Mouse (Mus musculus): ENCODE measurements around the gene Commd7. TPM values are rescaled to one million over a fixed set of nuclear protein-coding genes. Genes with fewer than 3 reads are reported as not detected.
"Not testable (repeated sequence)": the region's sequence is repeated elsewhere in the genome, so short reads cannot be mapped to it uniquely, and the experiment has no call there.

Commd7 gene
- 29.2 and 31.3 TPM in 2 replicates for polyA plus RNA-seq (2012; rRNA removed)

DNA sequence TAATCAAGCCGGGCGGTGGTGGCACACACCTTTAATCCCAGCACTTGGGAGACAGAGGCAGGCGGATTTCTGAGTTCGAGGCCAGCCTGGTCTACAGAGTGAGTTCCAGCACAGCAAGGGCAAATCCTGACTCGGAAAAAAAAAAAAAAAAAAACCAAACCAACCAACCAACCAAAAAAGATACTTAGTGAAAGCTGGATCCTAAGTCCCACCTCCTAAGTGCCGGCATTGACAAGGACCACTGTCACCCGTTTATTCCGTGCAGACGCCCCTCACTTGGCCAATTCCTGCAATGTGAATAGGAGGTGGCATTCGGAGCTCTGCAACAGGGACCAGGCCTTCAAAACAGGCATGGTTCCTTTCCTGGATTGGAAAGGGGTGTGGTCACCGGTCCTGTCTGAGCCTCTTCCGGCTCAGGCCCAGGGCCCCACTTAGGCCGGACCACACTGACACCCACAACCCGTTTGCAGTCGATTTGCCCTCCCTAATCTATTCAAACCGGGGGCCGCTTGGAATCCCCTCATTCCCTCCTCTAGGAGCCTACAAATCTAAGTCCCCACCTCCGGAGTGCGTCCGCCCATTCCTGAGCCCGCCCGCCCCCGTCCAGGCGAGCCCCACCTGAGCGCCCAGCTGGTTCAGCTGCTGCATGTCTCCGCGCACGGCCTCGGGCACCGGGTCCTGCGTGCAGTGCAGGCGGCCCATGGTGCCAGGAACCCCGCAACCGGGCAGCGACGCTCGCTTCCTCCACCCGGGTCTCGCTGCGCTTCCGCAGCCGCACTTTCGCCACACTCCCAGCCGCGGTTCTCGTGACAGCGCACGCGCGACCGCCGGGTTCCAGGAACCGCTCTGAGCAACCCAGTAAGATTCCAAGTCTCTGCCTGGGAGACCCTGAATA, at the start of gene Commd7:
TSS of gene Commd7 (minus strand) at position 806 of the 895 bp plus-strand sequence.
- Histone ChIP-seq H3K27ac (ENCODE audit: insufficient read depth, low read length) (peak within 1 kb of the TSS; percentile 4; the same call in 1 of the 2 replicates), H3K4me3 (ENCODE audit: insufficient read depth, low read length) (peak within 1 kb of the TSS; percentile 75), H3K4me1 (ENCODE audit: control insufficient read depth, insufficient read depth, low read length) (peaks cover 3% of the 10 kb centered on the region; the same call in 1 of the 2 replicates)
- TF ChIP-seq POLR2A (IDR thresholded peaks at IDR 0.05; ENCODE audit: extremely low read depth, insufficient read depth, low read length): peak; percentile 54; the same call in 1 of the 2 replicates
- no peak for TF ChIP-seq CTCF (IDR thresholded peaks at IDR 0.05; ENCODE audit: extremely low read depth, insufficient read depth, low read length)

DNA sequence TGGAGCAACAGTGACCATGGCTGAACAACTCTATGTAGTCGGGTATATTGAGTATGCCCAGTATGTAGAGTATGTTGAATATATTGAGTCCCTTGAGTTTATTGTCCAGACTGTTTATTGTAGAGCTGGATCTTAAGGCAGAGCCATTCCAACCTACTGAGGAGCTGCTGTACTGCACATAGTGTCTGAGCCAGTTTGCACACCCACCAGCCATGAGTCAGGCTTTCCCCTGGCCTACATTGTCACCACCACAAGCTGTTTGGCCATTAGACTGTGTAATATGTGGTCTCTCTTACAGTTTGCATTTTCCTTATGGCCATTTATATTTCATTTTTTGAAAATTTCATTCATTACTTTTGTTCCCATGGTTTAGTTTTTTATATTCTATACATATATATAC, 47.4 kb upstream of the Commd7 start:
- Histone ChIP-seq H3K4me1 (ENCODE audit: control insufficient read depth, insufficient read depth, low read length) (no peaks in the 10 kb centered on the region), H3K27ac (ENCODE audit: insufficient read depth, low read length) (no peak overlapping the region), H3K4me3 (ENCODE audit: insufficient read depth, low read length) (no peak overlapping the region)
- TF ChIP-seq POLR2A (IDR thresholded peaks at IDR 0.05; ENCODE audit: extremely low read depth, insufficient read depth, low read length): no peak
- TF ChIP-seq CTCF (IDR thresholded peaks at IDR 0.05; ENCODE audit: extremely low read depth, insufficient read depth, low read length): no peak

GRCm38 (mm10) chr2:153677550-153677949, 45.0 kb upstream of the Commd7 start:
- Histone ChIP-seq H3K27ac (ENCODE audit: insufficient read depth, low read length) (no peak overlapping the region), H3K4me1 (ENCODE audit: control insufficient read depth, insufficient read depth, low read length) (no peaks in the 10 kb centered on the region), H3K4me3 (ENCODE audit: insufficient read depth, low read length) (no peak overlapping the region)
- TF ChIP-seq POLR2A (IDR thresholded peaks at IDR 0.05; ENCODE audit: extremely low read depth, insufficient read depth, low read length) (no peak), CTCF (IDR thresholded peaks at IDR 0.05; ENCODE audit: extremely low read depth, insufficient read depth, low read length) (no peak)

DNA sequence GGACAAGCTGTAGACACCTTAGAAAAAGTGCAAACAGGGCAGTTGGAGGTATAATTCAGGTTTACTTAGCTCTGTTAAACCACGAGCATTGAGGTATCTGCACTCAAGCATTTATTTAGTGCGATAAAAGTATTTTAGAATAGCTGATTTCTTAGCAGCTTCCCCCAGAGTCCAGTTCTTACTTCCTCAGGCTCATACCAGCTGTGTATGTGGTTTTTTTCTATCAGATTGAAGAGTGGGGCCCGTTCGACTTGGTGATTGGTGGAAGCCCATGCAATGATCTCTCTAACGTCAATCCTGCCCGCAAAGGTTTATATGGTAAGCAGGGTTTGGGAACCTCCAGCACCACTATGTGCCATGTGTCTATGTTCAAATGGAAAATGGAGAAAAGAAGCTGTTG, 44.4 kb upstream of the Commd7 start:
- H3K4me1 ChIP-seq (ENCODE audit: control insufficient read depth, insufficient read depth, low read length): no peaks in the 10 kb centered on the region
- no peak overlapping the region for H3K27ac ChIP-seq (ENCODE audit: insufficient read depth, low read length)
- TF ChIP-seq CTCF (IDR thresholded peaks at IDR 0.05; ENCODE audit: extremely low read depth, insufficient read depth, low read length) (no peak), POLR2A (IDR thresholded peaks at IDR 0.05; ENCODE audit: extremely low read depth, insufficient read depth, low read length) (no peak)
- H3K4me3 ChIP-seq (ENCODE audit: insufficient read depth, low read length): no peak overlapping the region

DNA sequence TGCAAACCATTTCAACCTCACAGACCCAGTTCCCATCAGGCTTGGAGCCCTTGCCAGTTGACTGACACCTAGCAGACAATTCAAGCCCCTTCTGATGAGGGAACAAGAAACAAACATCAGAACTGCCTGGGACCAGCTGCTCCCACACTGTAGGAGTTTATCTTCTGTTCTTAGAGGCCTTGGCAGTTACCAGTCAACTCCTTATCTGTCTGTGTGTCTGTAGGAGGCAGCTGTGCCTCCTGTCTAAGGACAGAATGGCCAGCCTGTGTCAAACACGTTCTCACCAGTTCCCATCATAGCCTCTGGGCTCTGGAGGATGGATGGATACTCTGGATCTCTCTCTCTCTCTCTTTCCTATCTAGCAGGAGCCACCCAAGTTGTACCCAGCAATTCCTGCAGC, 42.8 kb upstream of the Commd7 start:
- not testable (repeated sequence) for H3K27ac ChIP-seq (ENCODE audit: insufficient read depth, low read length); H3K4me1 ChIP-seq (ENCODE audit: control insufficient read depth, insufficient read depth, low read length)

DNA sequence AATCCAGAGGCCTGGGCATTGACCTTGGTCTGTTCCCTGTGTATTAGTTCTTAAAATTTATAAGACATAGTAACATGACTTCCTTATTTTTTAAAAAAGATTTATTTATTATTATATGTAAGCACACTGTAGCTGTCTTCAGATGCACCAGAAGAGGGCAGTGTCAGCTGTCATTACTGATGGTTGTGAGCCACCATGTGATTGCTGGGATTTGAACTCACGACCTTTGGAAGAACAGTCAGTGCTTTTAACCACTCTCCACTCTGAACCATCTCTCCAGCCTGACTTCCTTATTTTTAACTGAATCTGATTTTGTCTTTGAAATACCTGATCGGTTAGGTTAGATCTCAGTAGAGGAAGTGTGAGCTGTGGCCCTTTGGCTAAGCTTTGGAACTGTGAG, 40.0 kb upstream of the Commd7 start:
- no peak for TF ChIP-seq POLR2A (IDR thresholded peaks at IDR 0.05; ENCODE audit: extremely low read depth, insufficient read depth, low read length)
- TF ChIP-seq CTCF (IDR thresholded peaks at IDR 0.05; ENCODE audit: extremely low read depth, insufficient read depth, low read length): no peak

More for the DNA sequence above, 42.8 kb upstream of the Commd7 start:
- H3K4me3 ChIP-seq (ENCODE audit: insufficient read depth, low read length): not testable (repeated sequence)

DNA sequence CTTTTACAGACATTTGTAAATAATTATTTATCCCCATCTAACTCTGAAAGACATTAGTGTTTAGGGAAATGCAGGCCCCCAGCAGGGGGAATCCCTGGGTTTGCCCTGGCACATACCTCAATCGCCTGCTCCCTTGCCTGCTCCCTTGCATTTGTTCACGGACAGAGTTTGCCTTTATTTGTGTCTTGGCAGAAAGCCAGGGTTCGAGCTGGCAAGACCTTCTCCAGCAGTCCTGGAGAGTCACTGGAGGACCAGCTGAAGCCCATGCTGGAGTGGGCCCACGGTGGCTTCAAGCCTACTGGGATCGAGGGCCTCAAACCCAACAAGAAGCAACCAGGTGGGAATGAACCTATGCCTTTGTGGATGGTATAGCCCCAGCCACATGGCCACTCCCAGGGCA, 37.5 kb upstream of the Commd7 start:
- Histone ChIP-seq H3K27ac (ENCODE audit: insufficient read depth, low read length) (no peak overlapping the region), H3K4me1 (ENCODE audit: control insufficient read depth, insufficient read depth, low read length) (no peaks in the 10 kb centered on the region), H3K4me3 (ENCODE audit: insufficient read depth, low read length) (no peak overlapping the region)
- TF ChIP-seq POLR2A (IDR thresholded peaks at IDR 0.05; ENCODE audit: extremely low read depth, insufficient read depth, low read length) (no peak), CTCF (IDR thresholded peaks at IDR 0.05; ENCODE audit: extremely low read depth, insufficient read depth, low read length) (no peak)

More for the DNA sequence above, 40.0 kb upstream of the Commd7 start:
- Histone ChIP-seq H3K27ac (ENCODE audit: insufficient read depth, low read length) (no peak overlapping the region), H3K4me1 (ENCODE audit: control insufficient read depth, insufficient read depth, low read length) (no peaks in the 10 kb centered on the region), H3K4me3 (ENCODE audit: insufficient read depth, low read length) (no peak overlapping the region)

- H3K4me3 ChIP-seq (ENCODE audit: insufficient read depth, low read length): no peak overlapping the region
- peak; percentile 55 for TF ChIP-seq CTCF (IDR thresholded peaks at IDR 0.05; ENCODE audit: extremely low read depth, insufficient read depth, low read length)
- no peak for TF ChIP-seq POLR2A (IDR thresholded peaks at IDR 0.05; ENCODE audit: extremely low read depth, insufficient read depth, low read length)
- no peak overlapping the region for H3K27ac ChIP-seq (ENCODE audit: insufficient read depth, low read length)
- no peaks in the 10 kb centered on the region for H3K4me1 ChIP-seq (ENCODE audit: control insufficient read depth, insufficient read depth, low read length)
Observed at GRCm38 (mm10) chr2:153668754-153669376, 36.3 kb upstream of the Commd7 start.

DNA sequence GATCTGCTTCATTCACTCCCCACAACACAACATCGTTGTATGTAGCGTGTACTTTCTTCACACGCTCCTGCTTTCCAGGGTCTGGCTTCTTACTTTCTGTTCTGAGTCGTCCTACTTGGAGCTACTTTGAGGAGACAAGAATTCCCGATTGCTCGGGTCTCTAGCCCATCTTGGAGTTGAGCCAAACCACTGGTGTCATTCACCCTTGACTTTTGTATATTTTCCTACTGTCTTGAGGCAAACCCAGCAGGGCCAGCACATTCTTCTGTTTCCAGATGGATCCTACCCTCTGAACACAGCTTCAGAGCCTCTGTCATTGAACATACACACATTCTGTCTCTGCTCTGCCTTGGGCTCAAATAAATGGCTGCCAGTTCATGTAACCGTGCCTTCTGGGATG, 32.8 kb upstream of the Commd7 start:
- no peak overlapping the region for H3K27ac ChIP-seq (ENCODE audit: insufficient read depth, low read length)
- H3K4me1 ChIP-seq (ENCODE audit: control insufficient read depth, insufficient read depth, low read length): no peaks in the 10 kb centered on the region
- H3K4me3 ChIP-seq (ENCODE audit: insufficient read depth, low read length): no peak overlapping the region
- TF ChIP-seq CTCF (IDR thresholded peaks at IDR 0.05; ENCODE audit: extremely low read depth, insufficient read depth, low read length): no peak
- TF ChIP-seq POLR2A (IDR thresholded peaks at IDR 0.05; ENCODE audit: extremely low read depth, insufficient read depth, low read length): no peak

DNA sequence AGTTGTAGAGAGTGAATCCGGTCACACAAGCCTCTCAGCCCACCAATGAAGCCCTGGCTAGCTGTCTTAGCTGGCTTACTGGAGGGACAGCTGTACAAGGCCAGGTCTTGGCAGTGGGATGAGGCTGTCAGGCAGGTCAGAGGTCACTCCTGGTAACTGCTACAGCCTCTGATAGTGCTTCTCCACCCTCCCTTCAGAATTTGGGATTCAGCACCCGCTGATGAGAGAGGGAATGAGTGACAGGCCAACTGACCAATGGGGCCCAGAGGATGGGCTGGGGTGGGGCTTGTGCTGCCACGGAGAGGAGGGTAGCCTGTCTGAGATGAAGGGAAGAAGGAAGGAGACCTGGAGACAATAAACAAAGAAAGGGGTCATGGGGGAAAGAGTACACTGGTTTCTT, 28.0 kb upstream of the Commd7 start:
- H3K4me1 ChIP-seq (ENCODE audit: control insufficient read depth, insufficient read depth, low read length): no peaks in the 10 kb centered on the region
- H3K4me3 ChIP-seq (ENCODE audit: insufficient read depth, low read length): no peak overlapping the region
- H3K27ac ChIP-seq (ENCODE audit: insufficient read depth, low read length): no peak overlapping the region
- no peak for TF ChIP-seq POLR2A (IDR thresholded peaks at IDR 0.05; ENCODE audit: extremely low read depth, insufficient read depth, low read length)
- no peak for TF ChIP-seq CTCF (IDR thresholded peaks at IDR 0.05; ENCODE audit: extremely low read depth, insufficient read depth, low read length)

- not testable (repeated sequence) for H3K27ac ChIP-seq (ENCODE audit: insufficient read depth, low read length); H3K4me1 ChIP-seq (ENCODE audit: control insufficient read depth, insufficient read depth, low read length); H3K4me3 ChIP-seq (ENCODE audit: insufficient read depth, low read length)
Observed at GRCm38 (mm10) chr2:153657659-153658058, 25.1 kb upstream of the Commd7 start.

All from cortical plate, adult 2 months (tissue).